Mouse (Mus musculus) olfactory bulb, adult 2 months (tissue): ENCODE results near the gene Eps8l2.

Experiments
- CTCF ChIP-seq: fragments of 200-500 bp; IDR thresholded peaks from 2 replicates; pipeline ENCODE4 v1.5.1; 2012; ENCODE audit warnings: low read depth, mild to moderate bottlenecking, low read length, moderate library complexity; ENCODE audit not compliant: insufficient read depth
- POLR2A ChIP-seq: fragments of 200-500 bp; IDR thresholded peaks from 2 replicates; pipeline ENCODE4 v1.6.1; 2012; ENCODE audit warnings: mild to moderate bottlenecking, low read depth, low read length, moderate library complexity; ENCODE audit not compliant: insufficient read depth

DNA sequence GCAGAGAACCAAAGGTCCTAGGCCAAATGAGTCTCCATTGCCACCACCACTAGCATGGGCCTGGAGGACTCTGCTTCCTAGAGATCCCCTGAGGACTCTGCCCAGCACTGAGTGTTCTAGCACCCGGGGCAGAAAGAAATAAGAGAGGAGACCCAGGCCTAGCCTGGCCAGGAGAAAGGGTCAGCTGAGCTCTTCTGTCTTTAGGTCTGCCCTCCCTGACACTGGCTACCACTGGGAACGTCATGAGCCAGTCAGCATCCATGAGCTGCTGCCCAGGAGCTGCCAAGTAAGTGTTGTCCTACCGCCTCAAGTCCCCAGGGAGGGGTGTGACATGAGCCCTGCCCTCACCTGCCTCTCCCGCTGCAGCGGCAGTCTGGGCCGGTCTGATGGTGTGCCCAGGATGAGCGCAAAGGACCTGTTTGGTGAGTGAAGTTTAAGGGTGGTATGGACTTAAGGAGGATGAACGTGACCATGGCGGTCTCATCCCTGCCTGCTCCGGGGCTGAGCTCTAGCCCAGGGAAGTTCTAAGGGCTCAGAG, 3.1 kb downstream of the Eps8l2 start:
- no peak for TF ChIP-seq CTCF
- no peak for TF ChIP-seq POLR2A
